Mouse (Mus musculus) kidney, adult 9 months (tissue): Measurements from ENCODE around the gene Birc6.

Source experiments
- DNase-seq: peaks from one replicate; pipeline ENCODE4 v3.0.0; 2022

Gene Birc6

DNA sequence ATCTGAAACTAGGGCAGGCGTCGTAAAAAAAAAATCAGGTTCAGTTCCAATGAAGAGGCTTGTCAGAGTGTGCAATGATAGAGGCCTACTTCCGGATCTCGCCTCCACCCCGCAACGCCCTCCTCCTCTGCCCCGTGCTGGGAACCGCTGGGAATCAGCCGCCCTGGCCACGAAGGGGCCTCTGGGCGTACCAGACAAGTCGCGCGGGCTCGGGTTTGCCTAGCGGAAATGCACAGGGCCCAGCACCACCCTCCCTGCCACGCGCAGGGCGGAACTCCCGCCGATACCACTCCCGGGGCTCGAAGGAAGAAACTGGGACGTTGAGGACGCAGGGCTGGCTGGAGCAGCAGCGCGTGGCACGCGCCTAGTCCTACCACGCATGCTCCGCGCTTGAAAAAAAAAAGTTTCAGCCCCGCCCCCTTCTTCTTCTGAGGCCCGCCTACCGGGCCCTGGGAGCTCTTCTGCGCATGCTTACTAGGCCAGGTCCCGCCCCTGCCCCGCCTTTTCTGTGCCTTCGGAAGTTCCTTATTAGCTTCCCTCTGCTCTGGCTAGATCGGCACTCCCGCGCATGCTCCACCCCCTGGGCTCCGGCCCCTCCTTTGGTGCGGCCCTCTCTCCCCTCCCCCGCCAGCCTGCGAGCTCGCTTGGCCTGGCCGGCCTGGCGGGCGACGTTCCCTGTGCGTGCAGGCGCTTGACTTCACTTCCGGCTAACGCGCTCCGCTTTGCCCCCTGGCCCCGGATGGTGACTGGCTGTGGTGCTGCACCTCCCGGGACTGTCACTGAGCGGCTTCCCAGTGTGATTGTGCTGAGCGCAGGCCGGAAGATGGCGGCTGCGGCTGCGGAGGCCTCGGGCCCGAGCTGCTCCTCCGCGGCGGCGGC, at the start of gene Birc6:
TSS of gene Birc6 (plus strand) at position 567 of the 879 bp plus-strand sequence.
- peak; percentile 100 for DNase-seq

- DNase-seq, result no peak
These were observed 47.6 kb upstream of the Birc6 start for GRCm38 (mm10) chr17:74480361-74481069.

DNA sequence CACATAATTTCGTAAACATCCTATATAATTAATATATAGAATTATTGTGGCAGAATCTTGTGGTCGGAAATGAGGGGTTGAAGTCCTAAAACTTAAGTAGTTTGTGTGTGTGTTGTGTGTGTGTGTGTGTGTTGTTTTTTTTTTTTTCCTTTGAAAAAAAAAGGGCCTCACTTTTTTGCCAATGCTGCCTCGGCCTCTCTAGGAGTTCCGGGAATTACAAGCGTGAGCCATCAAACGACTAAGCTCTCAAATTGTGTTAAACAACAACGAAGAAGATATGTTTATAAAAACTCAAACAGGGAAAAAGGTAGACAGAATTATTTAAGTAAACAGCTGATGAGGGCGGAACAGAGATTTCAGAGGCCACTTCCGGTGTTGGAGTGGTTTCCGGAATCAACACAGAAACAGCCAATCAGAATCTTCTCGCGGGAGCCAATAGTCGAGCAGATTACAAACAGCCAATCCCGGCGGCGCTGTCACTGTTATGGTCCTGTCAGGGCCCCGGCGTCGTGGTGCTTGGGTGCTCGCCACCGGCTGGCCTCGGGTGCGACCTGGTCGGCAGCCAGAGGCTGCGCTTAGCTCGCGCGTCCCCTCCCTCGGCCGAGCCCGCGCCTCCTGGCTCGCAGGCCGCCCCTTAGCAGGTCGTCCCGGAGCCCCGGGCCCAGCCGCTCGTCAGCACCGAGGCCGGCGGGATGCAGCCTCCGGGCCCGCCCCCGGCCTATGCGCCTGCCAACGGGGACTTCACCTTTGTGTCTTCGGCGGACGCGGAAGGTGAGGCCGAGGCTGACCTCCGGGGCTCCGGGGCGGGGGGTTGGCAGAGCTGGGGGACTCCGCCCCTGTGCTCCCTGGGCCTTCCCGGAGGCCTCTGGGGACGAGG, 38.8 kb upstream of the Birc6 start, which contains the start of gene Yipf4:
TSS of gene Yipf4 (plus strand) at position 470 of the 877 bp plus-strand sequence.
- peak; percentile 99 for DNase-seq

DNA sequence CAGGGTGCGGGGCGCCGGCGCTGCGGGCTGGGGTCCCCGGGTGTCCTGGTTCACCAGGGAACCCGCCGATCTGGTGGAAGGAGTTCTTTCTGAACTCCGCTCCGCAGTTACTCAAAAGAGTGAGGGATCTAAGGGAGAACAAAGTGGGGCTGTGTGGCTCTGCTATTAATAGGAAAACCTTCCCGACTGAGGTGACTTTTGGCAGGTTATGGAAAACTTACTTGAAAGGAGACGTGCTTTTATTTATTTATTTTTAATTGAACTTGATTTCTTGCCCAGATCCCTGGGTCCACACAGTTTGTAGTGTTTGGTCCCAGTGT, 38.2 kb upstream of the Birc6 start:
- no peak for DNase-seq

DNA sequence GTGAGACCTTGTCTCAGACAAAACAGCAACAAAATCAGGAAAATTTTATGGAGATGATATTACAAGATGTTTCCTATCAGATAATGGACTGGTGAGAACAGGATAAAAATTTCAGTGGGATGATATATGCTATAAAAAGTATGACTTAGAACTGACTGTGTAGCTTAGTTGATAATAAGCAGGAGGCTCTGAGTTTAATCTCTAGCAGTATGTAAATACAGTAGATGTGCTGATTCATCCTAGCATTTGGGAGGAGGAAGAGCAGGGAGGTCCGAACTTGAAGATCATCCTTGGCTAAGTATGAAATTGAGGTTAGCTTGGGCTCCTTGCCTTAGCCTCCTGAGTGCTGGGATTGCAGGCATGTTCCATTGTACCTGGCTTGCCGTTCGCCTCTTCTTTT, 36.5 kb upstream of the Birc6 start:
- no peak for DNase-seq

DNA sequence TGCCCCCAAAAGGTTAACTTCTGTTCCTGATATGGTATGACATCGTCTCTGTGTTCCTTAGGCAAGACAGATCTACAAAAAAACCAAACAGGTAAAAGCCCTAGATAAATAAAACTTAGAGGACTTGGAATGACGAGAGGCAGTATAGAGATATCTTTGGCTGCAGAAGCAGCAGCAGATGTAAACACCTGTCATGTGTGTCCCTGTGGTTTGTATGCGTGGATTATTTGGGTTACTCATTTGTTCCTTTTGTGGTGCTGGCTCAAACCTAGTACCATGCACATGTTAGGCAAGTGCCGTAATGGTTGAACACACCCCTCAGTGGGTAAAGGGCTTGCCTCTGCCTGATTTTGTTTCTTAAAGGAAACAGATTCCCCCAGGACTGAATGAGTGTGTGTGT, 27.9 kb upstream of the Birc6 start:
- DNase-seq, result no peak

- no peak for DNase-seq
These were observed 27.0 kb upstream of the Birc6 start for GRCm38 (mm10) chr17:74501085-74501484.

- no peak for DNase-seq
These were observed 20.2 kb upstream of the Birc6 start for GRCm38 (mm10) chr17:74507934-74508333.

- DNase-seq, result no peak
These were observed 19.5 kb upstream of the Birc6 start for GRCm38 (mm10) chr17:74508600-74508999.

- DNase-seq, result no peak
These were observed 15.8 kb upstream of the Birc6 start for GRCm38 (mm10) chr17:74512308-74512707.

DNA sequence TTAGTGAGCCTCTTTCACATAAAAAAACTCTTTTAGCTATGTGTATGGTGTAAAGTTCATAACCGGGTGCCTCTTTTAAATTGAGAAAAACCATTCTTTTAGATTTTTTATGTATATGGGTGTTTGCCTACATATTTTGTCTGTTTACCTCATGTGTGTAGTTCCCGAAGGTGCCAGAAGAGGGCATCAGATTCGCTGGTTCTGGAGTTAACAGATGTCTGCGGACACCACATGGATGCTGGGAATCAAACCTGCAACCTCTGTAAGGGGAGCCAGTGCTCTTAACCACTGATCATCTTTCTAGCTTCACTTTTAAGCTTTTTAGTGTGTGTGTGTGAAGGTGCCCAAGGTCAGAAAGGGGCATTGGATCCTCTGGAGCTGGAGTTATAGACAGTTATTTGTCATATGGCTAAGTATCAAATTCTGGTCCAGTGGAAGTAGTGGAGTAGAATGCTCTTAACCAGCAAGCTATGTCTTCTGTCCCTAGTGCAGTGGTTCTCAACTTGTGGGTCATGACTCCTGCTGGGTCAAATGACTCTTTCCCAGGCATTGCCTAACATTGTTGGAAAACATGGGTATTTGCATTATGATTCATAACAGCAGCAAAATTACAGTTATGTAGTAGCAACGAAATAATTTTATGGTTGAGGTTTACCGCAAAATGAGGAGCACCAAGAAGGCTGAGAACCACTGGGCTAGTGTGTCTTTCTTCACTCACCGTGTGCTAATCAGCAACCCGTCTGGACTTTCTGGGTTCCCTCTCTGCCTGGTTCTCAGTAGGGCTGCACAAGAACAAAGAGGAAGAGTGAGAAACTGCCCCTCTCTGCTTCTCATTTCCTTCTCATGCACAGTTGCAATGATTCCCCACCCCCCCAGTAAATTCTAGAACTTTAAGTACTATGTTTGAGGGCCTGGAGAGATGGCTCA, 5.0 kb upstream of the Birc6 start:
- no peak for DNase-seq

GRCm38 (mm10) chr17:74526117-74526516, 2.0 kb upstream of the Birc6 start:
- no peak for DNase-seq

- DNase-seq, result no peak
These were observed 1.1 kb upstream of the Birc6 start for GRCm38 (mm10) chr17:74526806-74527653.

- no peak for DNase-seq
These were observed 795 bp downstream of the Birc6 start for GRCm38 (mm10) chr17:74528648-74529532.

DNA sequence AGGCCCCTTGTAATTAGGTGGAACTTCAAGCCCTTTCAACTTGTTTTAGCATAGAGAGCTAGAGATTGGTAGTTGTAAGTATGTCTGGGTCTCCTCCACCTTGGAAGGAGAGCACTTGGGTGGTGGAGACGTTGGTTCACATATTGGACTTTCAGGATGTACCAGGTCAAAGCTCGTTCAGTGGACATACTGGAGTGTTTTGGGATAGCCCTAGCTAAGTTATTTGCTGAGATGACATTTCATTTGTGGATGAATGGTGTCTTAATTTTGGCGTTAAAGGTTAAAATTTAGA, 1.4 kb downstream of the Birc6 start:
- peak; percentile 42 for DNase-seq

DNA sequence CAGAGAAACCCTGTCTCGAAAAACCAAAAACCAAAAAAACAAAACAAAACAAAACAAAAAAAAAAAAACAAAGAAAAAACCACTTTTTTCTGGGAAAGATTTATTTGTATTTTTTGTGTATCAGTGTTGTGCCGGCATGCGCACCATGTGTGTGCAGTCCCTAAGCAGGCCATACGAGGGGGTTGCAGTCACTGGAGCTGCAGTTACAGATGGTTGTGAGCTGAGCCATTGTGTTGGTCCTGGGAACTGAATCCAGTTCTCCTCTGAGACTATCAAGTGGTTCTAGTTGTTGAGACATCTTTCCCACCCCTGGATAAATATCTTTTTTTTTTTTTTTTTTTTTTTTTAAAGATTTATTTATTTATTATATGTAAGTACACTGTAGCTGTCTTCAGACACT, 6.9 kb downstream of the Birc6 start:
- no peak for DNase-seq

- peak; percentile 11 for DNase-seq
These were observed 9.4 kb downstream of the Birc6 start for GRCm38 (mm10) chr17:74537526-74537925.

- DNase-seq, result no peak
These were observed 15.5 kb downstream of the Birc6 start for GRCm38 (mm10) chr17:74543615-74544014.

DNA sequence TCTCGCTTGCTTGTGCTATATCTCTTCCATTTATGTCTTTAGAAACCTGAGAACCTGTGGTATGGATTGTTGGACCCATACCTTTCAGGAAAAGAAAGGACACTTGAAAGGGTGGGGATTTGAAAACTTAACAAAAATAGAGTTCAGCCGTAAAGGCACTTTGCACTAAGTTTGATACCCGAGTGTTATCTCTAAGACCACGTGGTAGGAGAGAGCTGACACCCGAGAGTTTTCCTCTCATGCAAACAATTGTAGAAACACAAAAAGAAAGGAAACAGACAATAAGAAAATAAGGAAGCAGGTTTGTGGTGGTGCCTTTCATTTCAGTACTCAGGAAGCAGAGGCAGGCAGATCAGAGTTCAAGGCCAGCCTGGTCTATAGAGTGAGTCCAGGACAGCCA, 26.0 kb downstream of the Birc6 start:
- no peak for DNase-seq

GRCm38 (mm10) chr17:74559891-74560290, 31.8 kb downstream of the Birc6 start:
- no peak for DNase-seq
